Mouse (Mus musculus) kidney, postnatal 14 days (tissue): ENCODE measurements around the gene Washc3.

ENCODE experiments used
- DNase-seq: peaks from one replicate; pipeline ENCODE4 v3.0.0; 2022; ENCODE audit warnings: mixed read lengths

Washc3 gene

DNA sequence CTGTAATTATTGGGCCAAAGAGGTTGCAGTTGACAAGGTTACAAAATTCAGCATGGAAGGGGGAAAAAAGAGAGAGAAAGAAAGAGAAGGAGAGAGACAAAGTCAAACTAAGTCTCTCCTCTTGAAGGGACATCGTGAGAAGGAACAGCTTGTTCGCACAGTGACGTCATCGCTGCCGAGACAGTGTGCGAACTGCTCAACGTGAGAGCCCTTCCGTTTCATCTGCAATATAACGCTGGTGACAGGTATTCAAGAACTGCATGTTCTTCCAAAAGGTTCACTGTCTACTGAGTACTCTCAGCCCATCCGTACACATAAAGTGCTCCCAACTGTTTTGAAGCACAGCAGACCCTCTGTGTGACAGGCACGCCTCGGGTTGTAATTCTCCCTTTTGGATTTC is 59.4 kb downstream of the Washc3 start:
- peak; percentile 16 for DNase-seq

DNA sequence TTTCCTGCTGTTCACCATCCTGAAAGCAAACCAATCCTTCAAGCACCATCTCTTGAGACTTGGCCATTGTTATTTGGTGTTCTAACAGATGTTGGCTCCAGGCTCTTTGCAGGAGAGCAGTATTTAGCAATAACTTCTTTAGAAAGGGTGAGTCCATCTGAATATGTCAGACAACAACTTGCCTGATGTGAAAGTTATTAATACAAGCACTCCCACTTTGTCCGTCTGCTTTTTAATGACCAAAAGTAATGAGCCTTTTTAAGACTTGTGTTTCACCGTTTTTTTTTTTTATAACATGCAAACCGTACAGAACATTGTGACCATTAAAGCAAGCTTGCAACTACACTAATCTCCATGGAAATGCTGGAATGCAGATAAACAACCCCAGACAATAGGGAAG is 60.3 kb downstream of the Washc3 start:
- DNase-seq, result no peak

DNA sequence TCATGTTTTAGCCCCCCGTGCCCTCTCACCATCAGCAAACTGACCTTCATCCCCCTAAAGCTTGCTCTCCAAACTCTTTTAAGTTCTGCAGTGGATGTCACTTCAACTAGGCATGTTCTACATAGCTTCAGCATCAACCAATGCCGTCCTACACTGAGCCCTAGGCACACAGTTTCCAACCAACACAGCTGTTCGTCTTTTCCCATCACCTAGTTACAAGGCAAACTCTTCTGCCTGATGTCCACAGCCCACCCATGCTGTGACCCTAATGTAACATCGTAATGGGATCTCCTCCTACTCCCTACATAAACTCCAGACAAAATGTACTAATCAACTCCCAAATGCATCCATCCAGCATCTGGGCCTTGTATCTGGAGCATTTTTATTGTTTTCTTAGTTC is 62.5 kb downstream of the Washc3 start:
- no peak for DNase-seq

DNA sequence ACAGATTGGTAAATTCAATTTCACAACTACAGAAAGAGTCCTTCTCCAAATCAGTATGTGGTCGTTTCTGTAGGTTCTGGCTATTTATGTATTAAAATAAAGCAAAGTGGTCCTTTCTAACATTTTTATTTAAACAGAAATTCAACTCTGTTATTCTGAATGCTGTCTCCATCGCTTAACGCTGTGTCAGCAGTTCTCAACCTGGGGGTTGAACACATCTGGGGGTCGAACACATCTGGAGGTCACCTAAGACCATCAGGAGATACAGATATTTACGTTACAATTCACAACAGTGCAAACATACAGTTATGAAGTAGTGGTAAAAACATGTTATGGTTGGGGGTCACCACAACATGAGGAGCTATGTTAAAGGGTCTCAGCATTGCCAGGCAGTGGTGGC is 73.2 kb downstream of the Washc3 start:
- DNase-seq, result no peak

DNA sequence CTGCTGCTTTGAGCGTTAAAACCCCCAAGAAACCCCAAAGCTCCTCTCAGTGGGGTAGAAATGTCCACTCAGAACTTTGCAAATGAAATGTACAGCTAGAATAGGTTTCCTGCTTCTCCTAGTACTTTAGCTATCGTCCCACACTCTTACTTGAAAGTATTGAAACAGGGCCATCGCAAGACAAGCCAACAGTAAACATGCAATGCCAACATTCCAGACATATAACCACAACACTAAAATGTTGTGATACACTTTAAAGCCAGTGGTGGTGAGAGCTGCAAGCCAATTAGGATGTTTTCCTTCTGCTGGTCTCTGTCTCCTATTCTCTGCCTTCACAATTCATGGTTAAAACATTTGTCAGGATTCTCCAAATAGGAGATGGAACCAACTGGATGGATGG is 80.8 kb downstream of the Washc3 start:
- no peak for DNase-seq

DNA sequence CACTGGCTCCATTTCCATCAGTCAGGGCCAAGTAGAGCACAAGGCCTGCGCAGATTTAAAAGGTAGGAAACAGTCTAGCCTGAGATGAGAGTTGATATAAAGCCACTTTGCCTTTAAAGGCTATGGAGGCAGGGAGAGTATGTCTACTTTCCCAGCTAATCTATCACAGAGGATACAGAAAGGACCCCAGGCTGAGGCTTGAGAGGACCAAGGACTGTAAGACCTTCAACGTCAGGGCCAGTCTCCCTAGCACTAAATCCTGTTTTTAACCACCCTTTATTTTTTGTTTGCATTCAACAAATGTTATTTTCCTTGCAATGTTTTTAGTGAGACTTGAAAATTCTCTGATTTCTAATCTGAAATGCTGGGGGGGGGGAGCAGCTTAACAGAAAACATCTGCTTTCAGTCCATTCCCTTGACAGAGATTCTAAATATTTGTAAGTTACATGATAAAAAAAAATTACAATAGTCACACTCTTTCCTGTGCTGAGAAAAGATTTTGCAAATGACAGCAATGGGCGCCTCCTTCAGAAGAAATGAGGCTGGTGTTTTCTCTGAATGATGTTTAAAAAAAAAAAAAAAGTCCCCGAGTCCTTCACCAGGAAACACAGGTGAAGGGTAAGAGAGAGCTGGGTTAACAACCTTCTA is 83.6 kb downstream of the Washc3 start:
- DNase-seq, result no peak

DNA sequence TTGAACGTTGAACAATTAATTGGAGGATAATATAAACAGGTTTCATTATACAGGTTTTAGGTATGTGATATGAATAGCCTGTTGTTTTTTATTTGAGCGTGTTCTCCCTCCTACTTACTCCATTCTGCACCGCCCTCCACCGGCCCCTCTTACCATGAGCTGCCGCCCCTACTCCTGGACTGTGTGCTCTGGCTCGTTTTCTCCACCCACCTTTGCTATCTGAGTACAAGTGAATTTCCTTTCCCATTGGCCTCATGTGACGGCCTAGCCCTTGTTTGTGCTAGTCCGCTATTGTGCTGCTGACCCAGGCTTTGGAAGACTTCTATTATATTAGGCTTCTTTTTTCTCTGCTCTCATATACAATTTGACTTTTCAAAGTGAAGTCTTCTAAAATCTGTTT is 86.4 kb downstream of the Washc3 start:
- DNase-seq, result no peak

DNA sequence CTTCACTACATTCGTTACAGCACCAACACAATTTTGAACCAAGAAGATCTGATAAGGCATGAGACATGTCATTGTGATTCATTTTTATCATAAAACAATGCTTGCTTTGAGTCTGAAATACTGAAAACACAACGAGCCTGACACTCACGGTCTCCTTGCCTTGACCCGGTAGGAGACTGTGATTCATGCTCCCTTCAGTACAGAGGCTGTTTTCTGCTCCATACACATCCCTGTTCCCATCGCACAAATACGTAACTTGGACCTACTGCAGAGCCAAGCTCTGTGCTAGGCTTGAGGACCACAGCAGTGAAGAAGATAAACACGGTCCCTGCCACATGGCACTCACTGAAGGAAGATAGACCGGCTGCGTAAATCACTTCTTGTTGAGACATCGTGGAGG is 87.2 kb downstream of the Washc3 start:
- DNase-seq, result no peak

DNA sequence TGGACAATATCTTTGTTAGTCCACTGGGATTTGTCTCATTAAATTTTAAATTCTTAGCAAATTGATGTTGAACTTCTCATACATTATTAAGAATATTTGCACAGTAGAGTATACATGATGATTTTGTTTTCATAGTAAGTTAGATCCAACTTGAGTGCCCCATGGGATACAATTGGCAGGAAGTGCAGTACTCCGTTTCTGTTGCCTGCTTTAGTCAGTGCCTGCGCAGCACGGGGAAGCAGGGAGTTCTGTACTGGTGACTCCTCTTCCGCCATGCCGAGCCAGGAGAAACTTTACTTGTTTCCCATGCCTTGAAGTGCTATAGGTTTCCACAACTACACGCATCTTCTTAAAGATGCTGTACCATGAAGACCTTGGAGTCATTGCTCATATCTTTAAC is 94.2 kb downstream of the Washc3 start:
- no peak for DNase-seq
